Mouse (Mus musculus): ENCODE measurements around the gene Bag2.

DNA sequence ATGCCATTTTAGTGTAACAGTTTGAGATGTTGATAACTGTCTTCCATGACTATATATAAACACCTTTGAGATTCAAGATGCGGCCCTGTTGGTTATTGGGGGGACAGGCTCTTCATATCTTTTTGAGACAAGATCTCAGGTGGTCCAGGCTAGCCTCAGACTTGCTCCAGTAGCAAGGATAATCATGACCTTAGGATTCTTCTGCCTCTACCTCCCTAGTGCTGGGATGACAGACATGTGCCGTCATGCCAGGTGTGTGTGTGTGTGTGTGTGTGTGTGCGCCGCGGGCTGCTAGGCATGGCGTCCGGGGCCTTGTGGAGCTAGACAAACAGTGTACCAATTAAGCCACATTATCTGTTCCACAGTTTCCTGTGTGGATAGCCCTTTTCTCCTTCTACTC, 36.6 kb downstream of the Bag2 start:
- TF ChIP-seq CTCF (IDR thresholded peaks at IDR 0.05; ENCODE audit: low read depth, low read length) (no peak), EP300 (IDR thresholded peaks at IDR 0.05; ENCODE audit: insufficient read depth, low read depth, low read length) (no peak)
